Mouse (Mus musculus) common myeloid progenitor, adult 5-6 weeks (primary cell): ENCODE measurements around the gene Bcap31. TPM values are rescaled to one million over a fixed set of nuclear protein-coding genes. Genes with fewer than 3 reads are reported as not detected.

Experiments used
- ATAC-seq: replicated peaks from 2 replicates; pipeline ENCODE4 v1.8.0; 2016; ENCODE audit warnings: low read depth, mild to moderate bottlenecking, moderate TSS enrichment, inconsistent platforms; ENCODE audit not compliant: poor library complexity, severe bottlenecking
- total RNA-seq: library from RNA; stranded (forward); fragments of 200-1000, 187-1606 nt; gene quantifications from 2 replicates; pipeline ENCODE4 v1.2.3, GENCODE M21; 2017

Gene Bcap31
- total RNA-seq, 1 experiment from 2014 or later = 218 TPM

DNA sequence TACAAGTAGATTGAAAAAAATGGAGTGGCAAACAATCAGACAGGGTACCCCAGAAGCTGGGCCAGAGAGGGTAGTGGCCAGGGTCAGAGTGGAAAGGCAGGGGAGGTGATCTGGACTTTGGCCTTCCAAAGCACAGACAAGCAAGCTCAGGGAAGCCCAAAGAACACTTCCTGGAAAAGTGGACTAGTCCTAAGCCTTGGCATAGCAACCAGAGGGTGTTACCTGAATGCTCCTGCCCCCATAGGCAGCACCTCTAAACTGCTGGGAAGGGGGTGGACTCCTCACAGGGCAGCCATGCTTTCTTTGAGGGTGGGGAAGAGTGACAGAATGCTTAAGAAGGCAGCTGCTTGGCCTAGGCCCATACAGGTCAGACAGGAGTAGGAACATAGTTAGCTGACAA is 31.0 kb downstream of the Bcap31 start:
- no peak for ATAC-seq

DNA sequence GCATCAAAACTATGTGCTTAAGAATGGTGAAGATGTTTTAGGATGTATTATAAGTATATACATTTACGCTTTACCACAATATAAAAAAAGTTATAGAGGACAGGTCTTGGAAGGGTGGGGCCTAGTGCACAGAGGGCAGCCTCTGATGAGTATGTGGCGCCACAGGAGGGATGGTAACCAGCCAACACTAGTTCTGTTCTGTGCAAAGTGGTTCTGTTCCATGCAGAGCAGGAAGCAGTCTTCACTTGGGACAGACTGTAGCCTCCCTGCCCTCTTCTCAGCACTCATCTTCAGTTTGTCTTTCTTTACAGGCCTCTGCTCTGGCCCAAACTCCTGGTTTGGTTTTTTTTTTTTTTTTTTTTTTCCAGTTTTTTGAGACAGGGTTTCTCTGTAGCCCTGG is 31.8 kb downstream of the Bcap31 start:
- no peak for ATAC-seq

GRCm38 (mm10) chrX:73676668-73677067 is 39.3 kb downstream of the Bcap31 start:
- ATAC-seq = no peak

- ATAC-seq = no peak
These were observed 40.7 kb downstream of the Bcap31 start for GRCm38 (mm10) chrX:73675231-73675630.

DNA sequence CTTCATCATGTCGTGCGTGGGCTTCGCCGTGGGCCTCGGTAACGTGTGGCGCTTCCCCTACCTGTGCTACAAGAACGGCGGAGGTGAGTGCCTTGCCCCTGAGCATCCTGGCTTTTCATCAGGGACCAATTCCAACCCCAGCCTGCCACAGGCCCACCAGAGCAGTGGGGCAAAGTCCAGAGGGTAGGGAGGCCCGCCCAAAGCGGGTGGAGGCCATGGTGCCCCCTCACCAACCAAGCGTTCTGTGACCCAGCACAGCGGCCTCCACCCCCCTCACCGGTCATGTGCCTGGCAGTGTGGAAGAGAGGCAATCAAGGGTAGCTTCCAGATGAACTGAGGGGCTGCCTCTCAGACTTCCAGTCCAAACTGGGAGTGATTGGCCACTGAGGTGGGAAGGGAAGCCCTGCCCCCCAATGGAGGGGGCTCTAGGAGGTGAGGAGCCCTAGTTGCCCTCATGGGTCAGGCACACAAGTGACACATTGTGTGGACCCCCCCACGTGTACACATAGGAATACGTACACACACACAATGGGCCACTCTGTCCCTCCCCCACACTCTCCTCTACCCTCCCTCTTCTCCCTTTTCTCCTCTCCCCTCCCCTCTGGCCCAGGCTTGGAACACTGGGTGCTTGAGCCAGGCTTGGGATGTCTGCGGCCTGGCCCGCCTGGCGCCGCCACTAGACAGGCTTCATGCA is 41.9 kb downstream of the Bcap31 start:
- no peak for ATAC-seq

GRCm38 (mm10) chrX:73673619-73673967 is 42.4 kb downstream of the Bcap31 start:
- ATAC-seq = no peak

GRCm38 (mm10) chrX:73672879-73673618 is 42.9 kb downstream of the Bcap31 start, which contains the start of gene Slc6a8:
Slc6a8 (plus strand) TSS chrX:73673150.
- peak; percentile 48; the same call in 1 of the 2 replicates for ATAC-seq

DNA sequence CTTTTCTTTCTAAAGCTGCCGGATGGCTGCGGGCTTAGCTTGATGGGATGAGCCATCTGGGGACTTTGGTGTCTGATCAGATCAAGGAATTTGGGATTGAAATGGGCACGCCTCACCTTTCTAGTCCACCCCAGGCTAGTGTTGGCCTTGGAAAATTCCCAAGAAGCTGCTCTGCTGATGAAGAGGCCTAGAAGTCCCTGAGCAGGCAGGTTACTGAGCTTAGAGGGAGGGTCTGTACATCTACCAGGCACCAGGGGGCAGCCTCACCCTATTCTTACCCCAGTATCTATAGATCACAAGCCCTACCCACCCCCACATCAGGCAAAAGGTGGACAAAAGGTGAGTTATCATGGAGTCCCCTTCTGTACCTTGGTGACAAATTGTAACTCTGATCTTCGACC is 43.9 kb downstream of the Bcap31 start:
- ATAC-seq = peak; percentile 89

DNA sequence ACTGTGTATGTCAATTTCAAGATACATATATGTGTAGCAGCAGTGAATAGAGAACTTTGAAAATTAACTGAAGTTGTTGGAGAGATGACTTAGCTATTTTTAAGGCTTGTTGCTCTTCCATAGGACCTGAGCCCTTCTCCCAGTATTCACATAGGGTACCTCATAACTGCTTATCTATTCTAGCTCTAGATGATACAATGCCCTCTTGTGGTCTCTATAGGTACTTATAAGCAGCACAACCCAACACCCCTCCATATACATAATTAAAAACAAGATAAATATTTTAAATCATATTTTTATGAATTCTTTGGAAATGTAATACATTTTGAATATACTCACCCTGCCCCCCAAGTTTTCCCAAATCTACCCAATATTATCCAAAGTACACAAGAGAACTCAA is 52.8 kb downstream of the Bcap31 start:
- peak; percentile 66; the same call in 1 of the 2 replicates for ATAC-seq

DNA sequence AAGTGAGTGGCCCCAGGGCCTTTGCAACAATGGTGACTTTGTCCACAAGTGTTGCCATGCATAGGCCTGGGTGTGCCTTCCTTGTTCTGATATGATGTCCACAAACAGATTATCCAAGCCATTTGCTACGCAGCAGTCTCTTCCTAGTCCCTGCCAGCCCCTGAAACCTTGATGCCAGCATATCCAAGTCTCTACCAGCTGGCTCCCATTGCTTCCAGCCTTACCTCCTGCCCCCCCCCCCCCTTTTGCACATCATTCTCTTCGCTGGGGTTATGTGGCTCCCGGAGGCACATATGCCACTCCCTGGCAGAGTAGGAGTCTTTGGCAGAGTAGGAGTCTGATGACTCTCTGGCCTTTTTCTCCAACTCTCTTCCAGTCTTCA is 55.7 kb downstream of the Bcap31 start:
- no peak for ATAC-seq

GRCm38 (mm10) chrX:73659575-73660283 is 56.2 kb downstream of the Bcap31 start, which contains the start of gene Pnck:
Pnck (minus strand) TSS chrX:73660117.
- ATAC-seq = no peak

- ATAC-seq = no peak
These were observed 56.9 kb downstream of the Bcap31 start for GRCm38 (mm10) chrX:73658936-73659574.

- ATAC-seq = peak; percentile 22; the same call in 1 of the 2 replicates
These were observed 57.6 kb downstream of the Bcap31 start for GRCm38 (mm10) chrX:73658391-73658790.

GRCm38 (mm10) chrX:73655529-73655928 is 60.4 kb downstream of the Bcap31 start:
- peak; percentile 68 for ATAC-seq

DNA sequence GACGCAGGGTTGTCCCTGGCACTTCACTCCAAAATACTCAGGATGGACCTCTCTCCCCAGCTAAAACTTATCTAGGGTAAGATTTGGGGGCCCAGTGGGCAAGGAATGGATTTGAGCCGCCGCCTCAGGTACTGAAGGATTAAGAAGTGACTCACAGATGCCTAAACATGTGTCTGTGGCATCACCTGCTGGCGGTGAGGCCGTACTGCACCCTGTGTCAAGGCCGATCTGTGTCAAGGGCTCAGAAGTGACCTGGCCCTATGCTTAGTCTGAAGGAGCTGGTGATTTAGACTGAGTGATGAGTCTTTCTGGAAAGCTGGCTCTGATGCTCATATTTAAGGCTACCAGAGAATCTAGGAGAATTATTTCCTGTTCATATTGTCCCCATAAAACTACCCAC is 61.8 kb downstream of the Bcap31 start:
- ATAC-seq = peak; percentile 87

- ATAC-seq = no peak
These were observed 62.6 kb downstream of the Bcap31 start for GRCm38 (mm10) chrX:73653392-73653791.

- no peak for ATAC-seq
These were observed 65.1 kb downstream of the Bcap31 start for GRCm38 (mm10) chrX:73650869-73651268.

GRCm38 (mm10) chrX:73645121-73645520 is 70.9 kb downstream of the Bcap31 start:
- ATAC-seq = no peak

DNA sequence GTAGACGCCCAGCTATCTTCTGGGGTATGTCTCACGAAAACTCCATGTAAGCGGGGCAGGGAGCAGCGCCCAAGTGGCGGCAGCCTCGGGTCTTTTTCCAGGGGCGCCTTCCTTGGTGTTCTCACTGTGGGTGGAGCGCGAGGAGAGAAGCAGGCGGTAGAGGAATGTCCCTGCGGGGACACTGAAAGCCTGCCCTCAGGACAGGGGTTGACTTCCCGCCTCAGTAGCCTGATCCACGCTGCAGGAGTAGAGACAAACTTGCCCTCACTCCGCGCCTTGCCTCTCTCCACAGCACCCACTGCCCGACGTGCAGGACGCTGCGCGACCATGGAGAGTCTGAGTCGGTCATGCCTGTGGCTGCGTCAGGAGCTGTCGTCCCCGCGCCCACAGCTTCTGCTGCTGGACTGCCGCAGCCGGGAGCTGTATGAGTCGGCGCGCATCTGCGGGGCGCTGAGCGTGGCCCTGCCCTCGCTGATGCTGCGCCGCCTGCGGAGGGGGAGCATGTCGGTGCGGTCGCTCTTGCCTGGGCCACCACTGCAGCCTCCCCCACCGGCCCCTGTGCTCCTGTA is 76.0 kb downstream of the Bcap31 start:
- peak; percentile 31 for ATAC-seq

DNA sequence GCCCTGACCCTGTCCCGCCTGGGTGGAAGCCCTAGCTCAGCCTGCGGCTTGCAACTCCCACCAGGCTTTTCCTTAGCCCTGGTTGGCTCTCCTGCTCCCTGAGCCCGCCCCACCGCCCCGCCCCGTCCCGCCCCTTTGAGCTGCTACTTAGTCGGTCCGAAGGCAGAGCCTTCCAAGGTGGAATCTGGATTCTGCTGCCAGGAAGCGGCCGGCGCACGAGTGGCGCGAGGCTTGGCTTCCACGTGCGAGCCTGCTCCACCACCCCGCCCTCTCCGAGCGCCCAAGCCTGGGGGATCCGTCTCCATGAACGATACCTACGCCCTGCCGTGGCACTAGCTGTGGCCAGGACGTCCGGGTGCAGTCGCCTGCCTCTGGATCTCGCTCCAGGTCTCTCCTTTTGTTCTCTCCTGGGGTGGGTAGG is 76.7 kb downstream of the Bcap31 start, which contains the start of gene Dusp9:
Gene Dusp9 (plus strand): TSS at position 165 of the 421 bp plus-strand sequence.
- peak; percentile 67 for ATAC-seq
